Mouse (Mus musculus): ENCODE measurements at regions not wholly inside any gene's neighbourhood (a gene's known extent, or its start where the extent isn't known, plus 50 kb on each side); places are given as distances from the start of the nearest gene placed in this dataset.
"Not testable (repeated sequence)": the region's sequence is repeated elsewhere in the genome, so short reads cannot be mapped to it uniquely, and the experiment has no call there.

- DNase-seq (ENCODE audit: low spot score) = no peak
These were observed 145.7 kb upstream of the Tmem229a start for GRCm38 (mm10) chr6:25101761-25102160.

GRCm38 (mm10) chr6:25087167-25087566, 131.1 kb upstream of the Tmem229a start:
- no peak for DNase-seq (ENCODE audit: low spot score)

- DNase-seq (ENCODE audit: low spot score) = peak; percentile 36
These were observed 129.8 kb upstream of the Tmem229a start for GRCm38 (mm10) chr6:25085871-25086270.

GRCm38 (mm10) chr6:25085296-25085695, 129.2 kb upstream of the Tmem229a start:
- peak; percentile 66 for DNase-seq (ENCODE audit: low spot score)

- no peak for DNase-seq (ENCODE audit: low spot score)
These were observed 109.8 kb upstream of the Tmem229a start for GRCm38 (mm10) chr6:25065913-25066312.

- DNase-seq (ENCODE audit: low spot score) = no peak
These were observed 76.9 kb upstream of the Tmem229a start for GRCm38 (mm10) chr6:25032878-25033509.

- DNase-seq (ENCODE audit: low spot score) = no peak
These were observed 70.9 kb upstream of the Tmem229a start for GRCm38 (mm10) chr6:25026953-25027352.

- no peak for DNase-seq (ENCODE audit: low spot score)
These were observed 64.1 kb upstream of the Tmem229a start for GRCm38 (mm10) chr6:25020005-25020772.

- DNase-seq (ENCODE audit: low spot score) = no peak
These were observed 57.1 kb upstream of the Tmem229a start for GRCm38 (mm10) chr6:25013288-25013606.

- DNase-seq (ENCODE audit: low spot score) = no peak
These were observed 56.5 kb upstream of the Tmem229a start for GRCm38 (mm10) chr6:25012376-25013287.

GRCm38 (mm10) chr6:25008856-25009255, 52.8 kb upstream of the Tmem229a start:
- DNase-seq (ENCODE audit: low spot score) = not testable (repeated sequence)
